Mouse (Mus musculus) ES-Bruce4 (cell line): ENCODE results near the gene Akap17b.

Source experiments
- CTCF ChIP-seq: IDR thresholded peaks from one replicate; pipeline ENCODE4 v1.8.1; 2011; ENCODE audit warnings: low read depth, low read length
- EP300 ChIP-seq: IDR thresholded peaks from 2 replicates; pipeline ENCODE4 v1.6.1; 2011; ENCODE audit warnings: low read depth, low read length; ENCODE audit not compliant: insufficient read depth
- POLR2A ChIP-seq: IDR thresholded peaks from one replicate; pipeline ENCODE4 v1.8.1; 2011; ENCODE audit warnings: low read length; ENCODE audit not compliant: insufficient read depth

DNA sequence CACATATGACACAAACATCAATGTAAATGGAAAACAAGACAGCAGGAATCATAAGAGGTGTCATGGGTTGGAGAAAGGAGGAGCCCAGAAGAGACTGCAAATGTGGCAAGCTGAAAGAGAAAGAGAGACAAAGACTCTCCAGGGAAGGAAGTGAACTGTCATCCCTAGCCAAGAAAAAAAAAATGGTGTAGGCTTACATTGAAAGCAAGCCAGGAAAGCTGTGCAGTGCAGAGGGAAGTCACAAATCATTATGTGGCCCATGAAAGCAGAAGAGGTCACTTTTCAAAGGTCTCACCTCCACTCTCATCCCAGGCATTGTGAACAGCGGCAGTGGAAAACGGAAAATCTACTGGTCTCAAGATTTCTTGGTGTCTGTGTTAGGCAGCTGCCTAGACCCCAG, 27.5 kb upstream of the Akap17b start:
- TF ChIP-seq CTCF (no peak), EP300 (no peak), POLR2A (no peak)
